Mouse (Mus musculus) MN1 (cell line): ENCODE measurements around the gene Abcb6.

Source experiments
- DNase-seq: peaks from one replicate; pipeline ENCODE4 v3.0.0-alpha.2; 2016; ENCODE audit warnings: low spot score

The Abcb6 gene

DNA sequence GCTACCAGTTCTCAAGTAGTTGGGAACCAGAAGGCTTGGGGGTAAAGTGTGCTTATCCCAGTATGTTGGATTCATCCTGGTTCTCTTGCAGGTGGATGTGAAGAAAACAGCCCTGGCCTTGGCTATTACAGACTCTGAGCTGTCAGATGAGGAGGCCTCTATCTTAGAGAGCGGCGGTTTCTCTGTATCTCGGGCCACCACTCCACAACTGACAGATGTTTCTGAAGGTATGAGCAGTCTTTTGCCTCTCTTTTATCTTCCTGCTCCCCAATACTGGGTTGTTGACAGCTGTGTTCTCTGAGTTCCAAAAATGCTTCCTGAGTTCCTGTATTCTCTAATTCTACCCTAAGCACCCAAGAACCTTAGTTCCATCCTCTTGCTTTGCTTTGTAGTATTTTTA is 34.6 kb downstream of the Abcb6 start:
- DNase-seq, result no peak

DNA sequence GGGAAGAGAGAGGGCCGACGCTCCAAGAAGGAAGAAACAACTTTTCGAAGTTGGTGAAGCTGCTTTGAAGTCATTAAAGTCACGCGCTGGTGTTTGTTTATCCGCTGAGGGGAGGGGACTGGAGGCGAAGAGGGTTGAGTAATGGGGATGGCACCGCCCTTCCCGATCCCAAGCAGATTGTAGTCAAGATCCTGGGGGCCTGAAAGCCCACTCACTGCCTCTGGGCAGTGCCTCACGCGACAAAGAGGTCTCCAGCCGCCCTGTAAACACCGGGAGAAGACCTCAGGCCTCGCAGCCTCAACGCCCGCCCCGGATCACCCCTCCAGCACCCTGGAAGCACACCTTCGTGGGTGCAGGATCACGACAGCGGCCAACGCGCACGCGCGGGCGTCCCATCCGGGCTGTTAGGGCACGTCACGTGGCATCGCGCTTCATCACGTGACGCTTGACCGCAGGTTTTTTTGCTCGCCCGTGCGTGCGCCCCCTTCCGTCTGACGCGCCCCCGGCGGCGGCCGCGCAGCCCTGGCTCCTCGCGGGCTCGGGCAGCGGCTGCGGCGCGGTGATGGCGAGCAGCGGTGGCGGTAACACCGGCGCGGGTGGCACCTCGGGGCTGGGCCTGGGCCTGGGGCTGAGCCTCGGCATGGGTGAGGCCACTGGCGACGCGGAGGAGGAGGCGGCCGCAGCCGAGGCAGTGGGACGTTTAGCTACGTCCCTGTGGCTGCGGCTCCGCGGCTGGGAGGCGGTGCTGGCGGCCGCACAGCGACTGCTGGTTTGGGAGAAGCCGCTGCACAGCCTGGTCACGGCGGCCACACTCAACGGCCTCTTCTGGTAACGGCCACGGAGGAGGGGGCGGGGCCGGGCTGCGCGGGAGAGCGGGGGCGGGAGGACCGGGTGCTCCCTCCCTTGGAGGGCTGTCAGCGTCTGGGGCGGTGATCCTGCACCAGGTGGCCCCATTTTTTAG is 37.6 kb downstream of the Abcb6 start, which contains the start of the genes Cnppd1 and Retreg2:
Gene Cnppd1 (minus strand): TSS at position 411 of the 961 bp plus-strand sequence.
Gene Retreg2 (plus strand): TSS at position 478 of the 961 bp plus-strand sequence.
- DNase-seq, result peak; percentile 97

DNA sequence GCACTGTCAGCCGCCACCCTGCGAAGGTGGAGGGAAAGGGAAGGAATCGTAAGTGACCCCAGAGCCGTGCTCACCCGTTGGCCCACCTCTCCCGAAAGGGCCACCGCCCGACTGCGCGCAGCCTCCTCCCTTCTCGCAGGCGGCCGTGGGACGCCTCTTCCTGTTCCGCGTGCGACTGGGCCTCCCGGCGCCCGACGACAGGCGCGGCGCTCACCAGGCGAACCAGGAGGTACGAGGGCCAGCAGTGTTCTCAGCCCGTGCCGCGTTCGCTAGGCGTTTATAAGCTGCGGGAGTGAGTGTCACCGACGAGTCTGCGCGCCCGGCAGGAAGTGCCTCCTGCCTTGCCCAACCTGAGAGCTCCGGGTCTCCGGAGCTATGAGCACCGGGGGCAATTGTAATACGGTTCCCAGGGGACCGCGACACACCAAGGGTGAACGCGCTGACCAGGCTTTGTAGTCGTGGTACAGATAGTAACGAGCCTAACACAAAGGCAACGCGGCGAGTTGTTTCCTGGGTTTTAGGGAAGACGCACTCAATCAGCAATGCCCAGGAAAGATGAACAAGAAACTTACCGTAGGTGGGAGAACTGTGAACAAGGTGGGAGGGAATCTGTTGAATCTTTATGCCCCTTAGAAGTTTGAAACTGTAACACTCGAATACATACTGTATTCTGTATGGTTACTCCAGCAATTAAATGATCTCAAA is 38.6 kb downstream of the Abcb6 start:
- DNase-seq, result peak; percentile 72

DNA sequence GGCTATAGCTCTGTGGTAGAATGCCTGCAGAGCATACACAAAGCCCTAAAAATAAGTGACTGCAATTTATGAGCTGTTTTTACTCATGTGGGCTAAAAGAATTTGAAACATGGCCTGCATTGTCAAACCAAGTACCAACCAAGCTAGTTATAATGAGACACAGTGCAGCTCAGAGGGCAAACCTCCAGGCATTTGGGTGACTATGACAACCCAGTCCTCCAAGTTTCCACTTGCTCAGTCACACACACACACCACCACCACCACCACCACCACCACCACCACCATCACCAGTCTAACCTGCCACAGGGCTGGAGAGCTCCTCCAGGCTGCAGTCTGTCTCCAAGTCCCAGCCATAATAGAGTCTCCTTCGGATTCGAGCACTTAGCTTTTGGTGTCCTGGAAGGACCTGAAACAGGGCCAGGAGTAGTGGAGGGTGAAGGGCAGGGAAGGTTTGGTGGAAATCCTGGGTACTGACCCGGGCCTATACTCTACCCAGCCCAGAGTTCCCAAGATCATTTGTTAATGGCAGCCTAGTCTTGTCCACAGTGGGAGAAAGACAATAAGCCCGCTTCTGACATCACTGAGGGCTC is 39.5 kb downstream of the Abcb6 start:
- no peak for DNase-seq

DNA sequence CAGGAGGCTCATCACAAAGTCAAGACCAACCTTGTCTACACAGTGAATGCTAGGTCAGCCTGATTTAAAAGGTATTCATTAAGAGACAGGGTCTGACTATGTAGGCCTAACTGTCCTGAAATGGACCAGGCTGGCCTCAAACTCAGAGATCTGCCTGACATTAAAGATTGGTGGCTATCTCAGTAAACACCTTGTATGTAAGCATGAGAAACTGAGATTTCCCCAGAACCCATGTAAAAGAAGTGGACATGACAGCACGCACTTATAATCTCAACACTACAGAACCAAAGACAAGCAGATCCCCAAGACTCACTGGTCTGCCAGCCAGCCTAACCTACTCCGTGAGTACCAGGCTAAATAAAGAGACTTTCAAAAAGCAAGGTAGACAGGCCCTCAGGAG is 41.7 kb downstream of the Abcb6 start:
- DNase-seq, result no peak

DNA sequence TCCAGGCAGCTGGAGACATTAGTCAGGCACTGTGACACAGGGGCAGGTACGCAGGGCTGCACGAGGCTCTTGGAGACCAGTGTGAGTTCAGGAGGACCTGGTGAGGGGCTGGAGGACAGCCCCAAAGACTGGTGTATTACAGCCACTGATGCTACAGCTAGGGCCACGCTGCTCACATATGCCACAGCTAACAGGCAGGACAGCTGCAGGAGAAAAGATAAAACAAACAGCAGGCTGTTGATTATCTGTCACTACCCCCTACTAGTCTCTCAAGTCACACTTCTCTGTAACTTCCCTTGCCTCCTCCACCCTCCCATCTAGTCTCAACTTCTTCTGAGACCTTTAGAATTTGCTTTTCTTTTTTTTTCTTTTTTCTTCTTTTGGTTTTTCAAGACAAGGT is 43.5 kb downstream of the Abcb6 start:
- DNase-seq, result no peak

DNA sequence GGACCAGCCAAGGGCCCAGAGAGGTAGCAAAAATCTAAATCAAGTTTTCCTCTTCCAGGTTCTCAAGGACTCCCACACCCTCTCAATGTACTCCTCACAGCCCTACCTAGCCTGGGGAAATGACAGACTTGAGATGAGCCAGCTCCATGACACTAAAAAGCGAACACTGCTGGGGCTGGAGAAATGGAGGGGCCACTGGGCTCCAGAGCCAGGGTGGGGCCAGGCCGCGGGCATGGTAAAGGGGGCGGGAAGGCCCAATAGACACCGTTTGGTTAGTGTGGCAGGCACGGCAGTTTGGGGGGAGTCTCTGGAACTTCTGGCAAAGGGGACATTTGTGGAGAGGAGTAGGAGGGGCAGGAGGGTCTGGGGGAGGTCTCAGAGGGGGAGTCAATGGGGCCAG is 43.9 kb downstream of the Abcb6 start:
- DNase-seq, result no peak

DNA sequence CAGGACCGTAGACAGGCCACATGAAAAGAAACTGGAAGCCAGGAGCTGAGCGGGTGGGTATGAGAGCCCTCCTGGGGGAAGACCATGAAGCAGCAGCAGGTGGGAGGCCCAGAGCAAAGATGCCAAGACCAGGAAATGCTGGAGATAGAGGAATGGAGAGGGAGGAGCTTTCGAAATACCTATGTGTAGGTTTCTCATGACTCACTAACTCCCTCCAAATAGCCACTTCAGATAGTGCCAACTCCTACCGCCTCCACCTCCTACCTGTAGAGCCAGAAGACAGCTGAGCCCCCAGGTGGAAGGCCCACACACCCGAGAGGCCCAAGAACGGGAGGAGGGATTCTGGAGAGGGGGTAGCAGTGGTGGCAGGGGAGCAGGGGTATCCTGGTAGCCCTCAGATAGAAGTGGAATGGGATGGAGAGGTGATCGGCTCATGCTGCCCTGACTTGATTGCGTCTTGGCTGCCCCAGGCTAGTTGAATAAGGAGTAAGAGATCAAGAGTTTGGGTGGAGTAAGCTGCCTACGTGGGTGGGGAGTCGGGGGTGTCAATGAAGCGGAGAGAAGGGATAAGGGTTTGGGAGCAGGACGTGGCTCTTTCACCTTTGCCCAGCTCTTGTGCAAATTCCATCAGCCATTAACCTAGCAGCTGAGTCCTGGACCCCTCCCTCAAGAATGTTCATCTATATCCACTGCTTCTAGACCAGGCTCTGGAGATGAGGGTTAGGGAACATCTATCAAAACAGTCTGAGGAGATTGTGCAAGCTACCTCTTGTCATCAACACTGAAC is 46.6 kb downstream of the Abcb6 start, which contains the start of gene Slc23a3:
Gene Slc23a3 (minus strand): TSS at position 470 of the 787 bp plus-strand sequence.
- no peak for DNase-seq

DNA sequence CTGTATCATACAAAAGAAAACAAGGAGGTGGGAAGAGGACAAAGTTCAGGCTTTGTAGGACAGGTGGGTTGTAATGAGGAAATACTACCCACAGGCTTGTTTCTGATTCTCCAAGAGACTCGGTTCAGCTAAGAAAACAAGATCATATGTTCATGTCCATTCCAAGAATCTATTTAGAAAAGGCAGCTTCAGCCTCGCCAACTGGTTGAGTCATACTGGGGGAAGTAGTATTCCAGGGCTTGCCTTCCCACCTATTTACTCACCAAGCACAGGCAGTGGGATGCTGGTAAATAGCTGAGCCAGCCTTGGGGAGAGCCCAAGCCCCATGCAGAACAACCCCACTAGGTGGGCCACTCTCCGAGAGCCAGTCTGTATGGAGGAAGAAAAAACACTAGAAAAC is 51.6 kb downstream of the Abcb6 start:
- DNase-seq, result no peak

DNA sequence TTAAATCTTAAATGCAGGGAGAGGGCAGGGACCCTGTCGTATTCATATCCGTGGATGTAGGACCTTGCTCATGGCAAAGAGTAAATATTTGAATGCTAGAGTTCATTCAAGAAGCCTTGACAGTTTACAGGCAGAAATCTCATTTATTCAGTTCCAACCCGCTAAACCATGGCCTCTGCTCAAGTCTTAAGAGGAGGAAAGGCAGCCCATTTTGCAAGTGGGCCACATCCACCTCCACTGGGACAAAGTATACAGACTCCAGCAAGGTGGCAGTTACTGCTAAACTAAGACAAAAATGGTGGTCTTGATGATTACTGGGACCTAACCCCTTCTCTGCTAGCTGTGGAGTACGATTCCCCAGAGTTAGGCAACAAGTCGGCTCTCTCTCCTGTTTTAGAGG is 54.8 kb downstream of the Abcb6 start:
- DNase-seq, result no peak

DNA sequence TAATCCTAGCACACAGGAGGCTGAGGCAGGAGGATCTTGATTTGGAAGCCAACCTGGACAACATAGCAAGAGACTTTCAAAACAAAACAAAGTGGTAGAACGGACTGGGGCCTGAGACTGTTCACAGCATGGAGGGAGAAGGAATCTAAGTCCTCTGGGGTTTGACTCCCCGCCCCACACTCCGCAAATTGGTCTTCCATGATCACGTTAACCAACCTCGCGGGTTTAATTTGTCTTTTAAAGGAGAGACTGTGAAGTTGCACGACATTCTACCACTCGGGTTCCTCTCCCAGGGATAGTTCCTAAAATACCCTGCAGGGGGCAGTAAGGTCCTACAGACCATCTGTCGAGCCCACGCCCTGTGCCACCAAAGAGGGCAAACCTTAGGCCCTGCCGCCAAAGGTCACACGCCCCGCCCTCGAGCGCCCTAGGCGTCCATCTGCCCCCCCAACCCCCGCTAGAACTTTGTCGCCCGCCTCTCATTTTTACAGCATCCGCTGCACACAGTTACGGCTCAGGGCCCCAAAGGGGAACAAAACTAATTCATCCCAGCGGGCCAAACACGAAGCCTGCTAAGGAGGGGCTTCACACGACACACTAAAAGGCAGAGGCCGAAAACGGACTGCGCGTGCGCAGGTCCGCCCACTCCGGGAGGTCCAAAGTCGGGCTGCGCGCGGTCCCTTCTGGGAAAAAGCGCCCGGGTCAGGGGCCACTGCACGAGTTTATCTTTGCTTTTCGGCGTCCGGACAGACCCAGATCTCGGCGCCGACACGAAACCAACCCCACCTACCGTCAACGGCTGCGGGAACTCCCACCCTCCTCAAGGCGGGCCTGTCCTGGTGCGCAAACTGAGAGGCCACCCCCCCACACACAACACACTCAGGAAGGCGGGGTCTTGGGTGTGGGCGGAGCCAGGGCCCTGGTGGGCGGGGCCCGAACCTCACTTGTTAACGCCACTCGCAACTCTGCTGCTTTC is 55.6 kb downstream of the Abcb6 start, which contains the start of gene Nhej1:
Gene Nhej1 (minus strand): TSS at position 855 of the 976 bp plus-strand sequence.
- DNase-seq, result peak; percentile 97

DNA sequence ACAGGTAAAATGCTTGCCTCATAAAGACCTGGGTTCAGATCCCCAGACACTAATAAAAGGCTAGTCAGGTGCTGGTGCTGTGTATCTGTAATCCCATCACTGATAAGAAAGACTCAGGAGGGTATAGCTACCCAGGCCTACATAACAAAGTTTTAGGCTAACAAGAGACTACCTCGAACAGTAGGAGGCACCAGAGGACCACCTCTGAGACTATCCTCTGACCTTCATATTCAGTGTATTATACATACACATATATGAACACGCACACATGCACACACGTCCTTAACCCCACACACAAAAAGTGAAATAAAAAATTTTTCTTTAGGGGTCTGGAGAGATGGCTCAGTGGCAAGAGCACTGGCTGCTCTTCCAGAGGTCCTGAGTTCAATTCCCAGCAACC is 58.0 kb downstream of the Abcb6 start:
- no peak for DNase-seq
